ENCODE assay signal across 8 mouse cellular contexts in the genomic region with DNA sequence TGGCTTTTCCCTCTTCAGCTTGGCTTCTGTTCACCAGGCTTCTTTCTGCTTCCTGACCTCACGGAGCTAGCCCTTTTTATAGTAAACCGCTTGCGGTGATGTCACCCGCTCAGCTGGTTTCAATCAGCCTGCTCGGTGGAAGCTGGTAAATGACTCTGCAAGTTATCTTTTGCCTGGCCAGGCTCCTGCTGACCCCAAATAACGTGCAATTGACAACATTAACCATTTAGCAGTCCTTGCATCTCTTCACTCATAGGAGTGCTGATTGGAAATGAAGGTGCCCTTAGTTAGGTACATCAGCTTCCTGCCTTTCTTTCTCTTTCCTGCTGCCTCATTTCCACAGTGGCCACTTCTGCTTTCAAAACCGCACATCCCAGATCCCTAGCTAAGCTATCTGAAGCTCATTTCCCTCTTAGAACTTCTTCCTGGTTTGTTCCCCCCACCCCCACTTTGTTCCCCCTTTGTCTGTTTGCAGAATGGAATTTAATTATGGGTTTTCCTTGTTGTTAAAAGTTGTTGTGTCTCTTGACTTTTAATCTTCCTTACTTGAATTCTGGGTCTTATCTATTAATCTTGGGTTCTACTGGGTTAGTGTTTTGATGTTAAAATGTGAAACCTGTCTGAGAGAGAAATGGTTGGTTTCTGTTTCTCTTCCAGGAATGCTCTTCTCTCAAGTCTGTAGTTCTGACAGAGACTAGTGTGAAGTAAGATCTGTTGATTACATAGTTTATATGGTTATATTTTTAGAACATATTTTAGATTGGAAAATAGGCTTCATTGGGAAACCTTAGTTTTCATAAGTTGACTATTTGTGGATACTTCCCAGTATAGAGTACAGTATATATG. TPM values are rescaled to one million over a fixed set of nuclear protein-coding genes. Genes with fewer than 3 reads are reported as not detected.
DNase-seq lines count a peak whose midpoint lies in the region; ATAC-seq lines count a peak whose summit lies in the region.

No protein-coding gene starts in this region.

- peak; percentile 29 for DNase-seq in kidney, adult 11 months
- peak; percentile 45 for DNase-seq in adrenal gland, postnatal 14 days
- peak; percentile 87 for DNase-seq in embryonic facial prominence, embryonic 14.5 days (ENCODE audit: low spot score)
- peak; percentile 87 for DNase-seq in heart, postnatal 4 days
- peak; percentile 18 for DNase-seq in liver
- peak; percentile 33 for DNase-seq in naive thymus-derived CD4-positive, alpha-beta T cell, adult 2 months (ENCODE audit: low read depth)

- no peaks in the 10 kb centered on the region for H3K27me3 ChIP-seq in kidney, embryonic 16.5 days (ENCODE audit: insufficient read depth, low read length)
- H3K27me3 ChIP-seq in embryonic facial prominence, embryonic 14.5 days (replicated peaks; ENCODE audit: control insufficient read depth, insufficient read depth, low read length): no peaks in the 10 kb centered on the region
- no peaks in the 10 kb centered on the region for H3K27me3 ChIP-seq in hindbrain, embryonic 13.5 days

- H3K4me3 ChIP-seq in kidney, embryonic 16.5 days (ENCODE audit: low read length): no peak overlapping the region
- no peak overlapping the region for H3K4me3 ChIP-seq in embryonic facial prominence, embryonic 14.5 days (ENCODE audit: low read depth, low read length)
- H3K4me3 ChIP-seq in hindbrain, embryonic 13.5 days: no peak overlapping the region

- H3K4me1 ChIP-seq in kidney, embryonic 16.5 days (ENCODE audit: insufficient read depth, low read length): peaks cover 12% of the 10 kb centered on the region
- H3K4me1 ChIP-seq in embryonic facial prominence, embryonic 14.5 days (ENCODE audit: control insufficient read depth, insufficient read depth, low read length): peaks cover 18% of the 10 kb centered on the region
- H3K4me1 ChIP-seq in hindbrain, embryonic 13.5 days (replicated peaks): peaks cover 24% of the 10 kb centered on the region

- peaks cover 5% of the 10 kb centered on the region for H3K9me3 ChIP-seq in kidney, embryonic 16.5 days (ENCODE audit: low read length)
- peaks cover 6% of the 10 kb centered on the region; the same call in 1 of the 2 replicates for H3K9me3 ChIP-seq in embryonic facial prominence, embryonic 14.5 days (ENCODE audit: control insufficient read depth, low read length)
- H3K9me3 ChIP-seq in hindbrain, embryonic 13.5 days: no peaks in the 10 kb centered on the region

- WGBS in kidney, embryonic 16.5 days: 46% methylated on average over 7 of the region's 7 CpGs
- WGBS in embryonic facial prominence, embryonic 14.5 days: 20% methylated on average over 7 of the region's 7 CpGs
- WGBS in hindbrain, embryonic 13.5 days: 62% methylated on average over 7 of the region's 7 CpGs

- no peak for ATAC-seq in kidney, embryonic 16.5 days (ENCODE audit: low FRiP score, low TSS enrichment)
- ATAC-seq in embryonic facial prominence, embryonic 14.5 days (ENCODE audit: low read depth): peak; percentile 67; the same call in 1 of the 2 replicates
- ATAC-seq in hindbrain, embryonic 13.5 days (ENCODE audit: low FRiP score): no peak

- H3K9ac ChIP-seq in kidney, embryonic 16.5 days (replicated peaks; ENCODE audit: low read length): no peak overlapping the region
- H3K9ac ChIP-seq in embryonic facial prominence, embryonic 14.5 days (ENCODE audit: low read depth, low read length): no peak overlapping the region
- no peak overlapping the region for H3K9ac ChIP-seq in hindbrain, embryonic 13.5 days

- no peak overlapping the region for H3K4me2 ChIP-seq in kidney, embryonic 16.5 days (replicated peaks; ENCODE audit: low read depth, low read length)
- no peak overlapping the region for H3K4me2 ChIP-seq in embryonic facial prominence, embryonic 14.5 days (ENCODE audit: low read depth, low read length)
- no peak overlapping the region for H3K4me2 ChIP-seq in hindbrain, embryonic 13.5 days

- no peak overlapping the region for H3K27ac ChIP-seq in kidney, embryonic 16.5 days (ENCODE audit: low read length)
- H3K27ac ChIP-seq in embryonic facial prominence, embryonic 14.5 days (replicated peaks; ENCODE audit: low read depth, low read length): peak overlapping the region; percentile 4; the same call in 1 of the 2 replicates
- no peak overlapping the region for H3K27ac ChIP-seq in hindbrain, embryonic 13.5 days

- H3K36me3 ChIP-seq in kidney, embryonic 16.5 days (ENCODE audit: insufficient read depth, low read length): 0 out of 2 replicates have a peak, but pooled peaks cover 2% of the 10 kb centered on the region
- H3K36me3 ChIP-seq in embryonic facial prominence, embryonic 14.5 days (ENCODE audit: control insufficient read depth, insufficient read depth, low read length): no peaks in the 10 kb centered on the region
- H3K36me3 ChIP-seq in hindbrain, embryonic 13.5 days: 0 out of 2 replicates have a peak, but pooled peaks cover 3% of the 10 kb centered on the region

RNA-seq across cellular contexts. Expression of a gene that starts 55.6 kb away (rescaled TPM):
- 50.7 and 56.9 TPM in 2 replicates for polyA plus RNA-seq in kidney, embryonic 16.5 days (2015; fragmentation: Nextera tagmentation; extraction: Ambion mirVana)
- 46.9 and 56.3 TPM in 2 replicates for total RNA-seq in adrenal gland, postnatal 14 days (2021)
- polyA plus RNA-seq in embryonic facial prominence, embryonic 14.5 days (2014; fragmentation: Nextera tagmentation; extraction: Ambion mirVana): 71.7 and 78.6 TPM in 2 replicates
- 10 to 100 TPM; 56.4 to 62.2 TPM for total RNA-seq in heart, postnatal 4 days (2021)
- polyA plus RNA-seq in hindbrain, embryonic 13.5 days (2015; fragmentation: Nextera tagmentation; extraction: Ambion mirVana): 131 and 134 TPM in 2 replicates

Comparison
In these comparisons a context has a peak if more than half of its experiments do, and no peak if none do; other contexts are left out.
1. DNase-seq: peak in every context shown above with its lines; median percentile 87 in embryonic facial prominence, embryonic 14.5 days; 87 in heart, postnatal 4 days; 45 in adrenal gland, postnatal 14 days; 33 in naive thymus-derived CD4-positive, alpha-beta T cell, adult 2 months; 29 in kidney, adult 11 months; 18 in liver.